Mouse (Mus musculus) MEL (cell line): ENCODE data around the gene Kalrn. TPM values are rescaled to one million over a fixed set of nuclear protein-coding genes. Genes with fewer than 3 reads are reported as not detected.

ENCODE experiments used
- DNase-seq: peaks from one replicate; pipeline ENCODE4 v3.0.0; 2011; ENCODE audit warnings: low read depth, low spot score
- H3K27ac ChIP-seq: 2 replicates; pipeline ENCODE4 v1.5.1; 2012; ENCODE audit warnings: low read depth, mild to moderate bottlenecking, control low read depth, low read length, moderate library complexity; ENCODE audit not compliant: control insufficient read depth
- H3K27me3 ChIP-seq, 2 experiments: fragments of 150-350 bp in 1 of 2; sonication (generic) in 1 of 2; 2 replicates each; pipeline ENCODE4 v1.6.1; 2012; ENCODE audit warnings: low read length in 2 of 2, mild to moderate bottlenecking in 2 of 2, improper control_type of control experiment in 1 of 2, moderate library complexity in 1 of 2; ENCODE audit not compliant: insufficient read depth in 2 of 2, control insufficient read depth in 1 of 2
- H3K36me3 ChIP-seq, 2 experiments: 2 replicates each; pipeline ENCODE4 v1.6.1; 2012 to 2014; ENCODE audit warnings: low read length in 2 of 2, improper control_type of control experiment in 1 of 2, inconsistent platforms in 1 of 2, mild to moderate bottlenecking in 1 of 2; ENCODE audit not compliant: insufficient read depth in 2 of 2, control insufficient read depth in 1 of 2
- H3K4me1 ChIP-seq, 2 experiments: fragments of 150-350 bp in 1 of 2; sonication (generic) in 1 of 2; 2 replicates each; pipeline ENCODE4 v1.6.1; 2012; ENCODE audit warnings: low read length in 2 of 2, improper control_type of control experiment in 1 of 2, mild to moderate bottlenecking in 1 of 2; ENCODE audit not compliant: insufficient read depth in 2 of 2, control insufficient read depth in 1 of 2
- H3K4me3 ChIP-seq, 2 experiments: fragments of 150-350 bp in 1 of 2; sonication (generic) in 1 of 2; 2 replicates each; pipeline ENCODE4 v1.5.1; 2012; ENCODE audit warnings: low read depth in 2 of 2, low read length in 2 of 2, mild to moderate bottlenecking in 2 of 2, moderate library complexity in 2 of 2, control low read depth in 1 of 2, improper control_type of control experiment in 1 of 2; ENCODE audit not compliant: control insufficient read depth in 1 of 2, insufficient read depth in 1 of 2
- H3K79me2 ChIP-seq: 2 replicates; pipeline ENCODE4 v1.6.1; 2012; ENCODE audit warnings: mild to moderate bottlenecking, low read length, moderate library complexity; ENCODE audit not compliant: control insufficient read depth, poor library complexity, insufficient read depth
- H3K9ac ChIP-seq: 2 replicates; pipeline ENCODE4 v1.6.1; 2012; ENCODE audit warnings: low read depth, mild to moderate bottlenecking, control low read depth, low read length, moderate library complexity; ENCODE audit not compliant: control insufficient read depth, poor library complexity, severe bottlenecking
- H3K9me3 ChIP-seq: fragments of 150-350 bp; sonication (generic); replicated peaks from 2 replicates; pipeline ENCODE4 v1.6.1; 2012; ENCODE audit warnings: mild to moderate bottlenecking, low read length, improper control_type of control experiment, moderate library complexity; ENCODE audit not compliant: insufficient read depth
- BHLHE40 ChIP-seq: IDR thresholded peaks from 2 replicates; pipeline ENCODE4 v1.6.1; 2012; ENCODE audit warnings: low read depth, mild to moderate bottlenecking, inconsistent platforms, low read length, improper control_type of control experiment, borderline replicate concordance
- CHD1 ChIP-seq: IDR thresholded peaks from 2 replicates; pipeline ENCODE4 v1.6.1; 2012; ENCODE audit warnings: low read depth, mild to moderate bottlenecking, inconsistent platforms, low read length, improper control_type of control experiment
- CTCF ChIP-seq, 3 experiments: IDR thresholded peaks in 2 of 3; conservative IDR thresholded peaks in 1 of 3; 2 replicates each; pipeline ENCODE4 v1.5.1; 2011 to 2012; ENCODE audit warnings: low read length in 3 of 3, low read depth in 2 of 3, mild to moderate bottlenecking in 2 of 3, improper control_type of control experiment in 1 of 3, inconsistent platforms in 1 of 3, mixed read lengths in 1 of 3, moderate library complexity in 1 of 3; ENCODE audit not compliant: control insufficient read depth in 1 of 3, insufficient read depth in 1 of 3, poor library complexity in 1 of 3, severe bottlenecking in 1 of 3
- E2F4 ChIP-seq: IDR thresholded peaks from 2 replicates; pipeline ENCODE4 v1.6.1; 2011; ENCODE audit warnings: low read depth, low read length, improper control_type of control experiment, borderline replicate concordance
- ELF1 ChIP-seq: IDR thresholded peaks from 2 replicates; pipeline ENCODE4 v1.6.1; 2014; ENCODE audit warnings: low read depth, mild to moderate bottlenecking, inconsistent platforms, low read length, improper control_type of control experiment, moderate library complexity
- ETS1 ChIP-seq: IDR thresholded peaks from 2 replicates; pipeline ENCODE4 v1.6.1; 2012; ENCODE audit warnings: low read depth, mild to moderate bottlenecking, inconsistent platforms, low read length, improper control_type of control experiment, moderate library complexity
- GABPA ChIP-seq: IDR thresholded peaks from 2 replicates; pipeline ENCODE4 v1.6.1; 2012; ENCODE audit warnings: low read depth, mild to moderate bottlenecking, inconsistent platforms, low read length, improper control_type of control experiment, moderate library complexity
- GATA1 ChIP-seq: IDR thresholded peaks from 2 replicates; pipeline ENCODE4 v1.6.1; 2011; ENCODE audit warnings: low read depth, low read length, improper control_type of control experiment
- KAT2A ChIP-seq: conservative IDR thresholded peaks from 2 replicates; pipeline ENCODE4 v1.6.1; 2012; ENCODE audit warnings: low read depth, low read length, improper control_type of control experiment, inconsistent platforms
- MAFK ChIP-seq: IDR thresholded peaks from 2 replicates; pipeline ENCODE4 v1.6.1; 2011; ENCODE audit warnings: low read depth, mild to moderate bottlenecking, low read length, improper control_type of control experiment, borderline replicate concordance
- MAX ChIP-seq: IDR thresholded peaks from 2 replicates; pipeline ENCODE4 v1.6.1; 2011; ENCODE audit warnings: low read length, improper control_type of control experiment
- MEF2A ChIP-seq: IDR thresholded peaks from 2 replicates; pipeline ENCODE4 v1.6.1; 2014; ENCODE audit warnings: low read depth, mild to moderate bottlenecking, inconsistent platforms, low read length, improper control_type of control experiment; ENCODE audit not compliant: poor library complexity, insufficient replicate concordance, severe bottlenecking; ENCODE audit errors: extremely low read depth
- MXI1 ChIP-seq: IDR thresholded peaks from 2 replicates; pipeline ENCODE4 v1.6.1; 2011; ENCODE audit warnings: mild to moderate bottlenecking, low read depth, low read length, improper control_type of control experiment
- POLR2A ChIP-seq, 2 experiments: IDR thresholded peaks; 2 replicates each; pipeline ENCODE4 v1.6.1; 2011 to 2012; ENCODE audit warnings: low read length in 2 of 2, mild to moderate bottlenecking in 2 of 2, control low read depth in 1 of 2, improper control_type of control experiment in 1 of 2, low read depth in 1 of 2, moderate library complexity in 1 of 2; ENCODE audit not compliant: control insufficient read depth in 1 of 2, insufficient read depth in 1 of 2, poor library complexity in 1 of 2
- RAD21 ChIP-seq: IDR thresholded peaks from 2 replicates; pipeline ENCODE4 v1.6.1; 2011; ENCODE audit warnings: mild to moderate bottlenecking, low read depth, low read length, improper control_type of control experiment
- RCOR1 ChIP-seq: IDR thresholded peaks from 2 replicates; pipeline ENCODE4 v1.6.1; 2012; ENCODE audit warnings: low read depth, mild to moderate bottlenecking, inconsistent platforms, low read length, improper control_type of control experiment
- TAL1 ChIP-seq: IDR thresholded peaks from 2 replicates; pipeline ENCODE4 v1.6.1; 2012; ENCODE audit warnings: mild to moderate bottlenecking, inconsistent platforms, low read length, moderate library complexity, mixed read lengths
- TBP ChIP-seq: IDR thresholded peaks from 2 replicates; pipeline ENCODE4 v1.8.0; 2011; ENCODE audit warnings: low read depth, low read length, improper control_type of control experiment
- TCF12 ChIP-seq: IDR thresholded peaks from 2 replicates; pipeline ENCODE4 v1.6.1; 2014; ENCODE audit warnings: low read depth, mild to moderate bottlenecking, inconsistent platforms, low read length, improper control_type of control experiment, moderate library complexity
- ZC3H11A ChIP-seq: IDR thresholded peaks from 2 replicates; pipeline ENCODE4 v1.6.1; 2012; ENCODE audit warnings: low read depth, mild to moderate bottlenecking, inconsistent platforms, low read length, improper control_type of control experiment
- ZKSCAN1 ChIP-seq: IDR thresholded peaks from 2 replicates; pipeline ENCODE4 v1.6.1; 2012; ENCODE audit warnings: low read depth, mild to moderate bottlenecking, inconsistent platforms, low read length, improper control_type of control experiment, moderate library complexity
- ZMIZ1 ChIP-seq: IDR thresholded peaks from 2 replicates; pipeline ENCODE4 v1.6.1; 2012; ENCODE audit warnings: low read depth, mild to moderate bottlenecking, inconsistent platforms, low read length, improper control_type of control experiment, moderate library complexity
- polyA plus RNA-seq, 2 experiments: library from polyadenylated mRNA; stranded (reverse) in 1 of 2; unstranded in 1 of 2; fragments of >175 nt in 1 of 2; fragments of >200 nt in 1 of 2; gene quantifications; 2 replicates each; pipeline versions ENCODE4 v1.2.1 to v1.2.4; 2012; ENCODE audit warnings: low replicate concordance in 2 of 2, low read depth in 1 of 2; ENCODE audit not compliant: insufficient read length in 2 of 2, insufficient read depth in 1 of 2, missing spikeins in 1 of 2
- total RNA-seq: library from RNA; depleted of rRNA; stranded (reverse); fragments of 300-350 nt; gene quantifications from 2 replicates; pipeline ENCODE4 v1.2.3, GENCODE M21; 2012

Gene Kalrn
- total and polyA plus RNA-seq, 3 experiments: 10.4 to 11.8 TPM; not detected in 1

DNA sequence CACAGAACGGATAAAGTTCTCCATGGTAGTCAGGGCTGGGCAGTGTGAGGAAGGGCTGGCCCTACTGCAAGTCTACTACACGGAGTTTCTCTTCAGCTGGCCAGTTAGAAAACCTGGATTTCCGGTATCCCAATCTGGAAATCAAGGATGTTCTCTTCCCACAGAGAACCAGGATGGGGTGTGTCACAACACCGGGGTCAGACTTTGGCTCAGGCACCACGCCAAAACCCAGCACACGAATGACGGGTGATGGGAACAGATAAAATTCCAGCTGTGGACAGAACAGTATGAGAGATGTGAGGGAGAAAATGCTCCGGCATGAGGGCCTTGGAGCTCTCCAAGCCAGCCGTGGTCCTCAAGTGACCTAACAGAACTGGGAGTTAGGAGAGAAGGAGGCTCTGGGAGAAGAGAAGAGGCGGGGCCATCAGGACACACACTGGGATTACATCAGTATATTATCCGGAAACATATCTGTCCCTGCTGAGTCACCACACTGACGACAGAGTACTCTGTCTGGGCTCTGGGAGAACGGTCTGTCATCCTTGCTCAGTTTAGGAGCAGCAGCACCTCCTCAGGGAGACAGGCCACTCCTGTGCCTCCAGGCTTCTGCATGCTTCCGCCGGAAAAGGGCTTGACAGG, 201.1 kb downstream of the Kalrn start:
- H3K4me3 ChIP-seq: no peak overlapping the region
- TF ChIP-seq RCOR1 (no peak), ZC3H11A (no peak), POLR2A (IDR thresholded peaks at IDR 0.05; ENCODE audit: control insufficient read depth in 1 of 2, insufficient read depth in 1 of 2, low read depth in 1 of 2, low read length in 2 of 2, poor library complexity in 1 of 2) (no peak), TAL1 (no peak), MXI1 (no peak), MEF2A (no peak), ZKSCAN1 (no peak), TBP (no peak), ETS1 (no peak), CTCF (IDR thresholded peaks at IDR 0.05 in 2 of 3, conservative IDR thresholded peaks at IDR 0.05 in 1 of 3; ENCODE audit: control insufficient read depth in 1 of 3, insufficient read depth in 1 of 3, low read depth in 2 of 3, low read length in 3 of 3, poor library complexity in 1 of 3, severe bottlenecking in 1 of 3) (no peak), E2F4 (no peak), KAT2A (no peak), MAX (no peak), ELF1 (no peak), RAD21 (no peak), TCF12 (no peak), GATA1 (no peak)
- TF ChIP-seq, all 39 proteins: peak for 0
- Histone ChIP-seq H3K36me3 (no peaks in the 10 kb centered on the region), H3K79me2 (no peaks in the 10 kb centered on the region), H3K9me3 (no peaks in the 10 kb centered on the region), H3K9ac (no peak overlapping the region), H3K27me3 (no peaks in the 10 kb centered on the region), H3K27ac (no peak overlapping the region), H3K4me1 (no peaks in the 10 kb centered on the region)
- no peak for DNase-seq

DNA sequence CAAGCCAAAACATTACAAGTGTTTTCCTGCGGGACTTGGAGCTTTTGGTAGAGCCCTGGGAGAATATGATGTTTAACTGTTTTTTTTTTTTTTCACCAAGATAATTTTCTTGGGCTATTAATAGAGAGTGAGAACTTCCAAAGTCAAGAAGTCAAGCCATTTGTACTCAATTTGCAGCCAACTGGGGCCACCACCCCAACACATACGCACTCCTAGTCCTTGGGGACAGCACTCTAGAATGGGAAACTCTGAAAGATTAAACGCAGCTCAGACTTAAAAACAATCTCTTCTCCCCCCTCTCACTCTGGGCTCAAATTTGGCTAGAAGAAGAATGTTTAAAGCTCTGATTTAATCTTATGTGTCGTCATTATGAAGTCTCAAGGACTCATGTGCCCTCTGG, 214.1 kb downstream of the Kalrn start:
- TF ChIP-seq BHLHE40: no peak
- TF ChIP-seq E2F4: no peak
- TF ChIP-seq MAFK: no peak
- TF ChIP-seq ZMIZ1: no peak
- no peak for TF ChIP-seq GABPA
- no peak for TF ChIP-seq CHD1

More for the DNA sequence above, 214.1 kb downstream of the Kalrn start:
- Histone ChIP-seq H3K9ac (no peak overlapping the region), H3K9me3 (no peaks in the 10 kb centered on the region), H3K4me3 (no peak overlapping the region), H3K27ac (no peak overlapping the region), H3K27me3 (no peaks in the 10 kb centered on the region; a peak in 1 of 4 replicates), H3K79me2 (no peaks in the 10 kb centered on the region), H3K4me1 (no peaks in the 10 kb centered on the region), H3K36me3 (no peaks in the 10 kb centered on the region)
- no peak for DNase-seq
